Mouse (Mus musculus): ENCODE results near the gene Anxa2. TPM values are rescaled to one million over a fixed set of nuclear protein-coding genes. Genes with fewer than 3 reads are reported as not detected.

Gene Anxa2
- polyA plus RNA-seq, 1 experiment from 2014 or later = 228 TPM

Small RNA genes lying within 50 kb of the gene (microRNA-seq; reads per million reads assigned to microRNA genes)
- 1.4 reads per million for gene Mir3109

Other genes starting within 250 kb of the Anxa2 start
- gene Ice2, start 55.7 kb upstream of the Anxa2 start, polyA plus RNA-seq (2016; fragmentation: Nextera tagmentation; extraction: Ambion mirVana) = 18.5 and 20.0 TPM in 2 replicates